Mouse (Mus musculus) heart, postnatal 4 days (tissue): ENCODE data around the gene Ttc21a. TPM values are rescaled to one million over a fixed set of nuclear protein-coding genes. Genes with fewer than 3 reads are reported as not detected.

Source experiments
- DNase-seq: peaks from one replicate; pipeline ENCODE4 v3.0.0; 2021
- total RNA-seq, 2 experiments: library from RNA; stranded (reverse); gene quantifications; 2 replicates each; pipeline ENCODE4 v1.2.3; 2021

Ttc21a gene
- total RNA-seq, 2 experiments from 2014 or later, result 0.07 TPM; not detected in 1

GRCm38 (mm10) chr9:119941407-119941806 is 4.0 kb downstream of the Ttc21a start:
- no peak for DNase-seq

- no peak for DNase-seq
Measured at GRCm38 (mm10) chr9:119941861-119942260, 4.5 kb downstream of the Ttc21a start.

GRCm38 (mm10) chr9:119943326-119943725 is 5.9 kb downstream of the Ttc21a start:
- DNase-seq, result no peak

GRCm38 (mm10) chr9:119945173-119945900 is 7.9 kb downstream of the Ttc21a start:
- peak; percentile 64 for DNase-seq

GRCm38 (mm10) chr9:119948804-119949203 is 11.4 kb downstream of the Ttc21a start:
- no peak for DNase-seq

- DNase-seq, result peak; percentile 46
Measured at GRCm38 (mm10) chr9:119950434-119950833, 13.0 kb downstream of the Ttc21a start.

GRCm38 (mm10) chr9:119951388-119951787 is 14.0 kb downstream of the Ttc21a start:
- no peak for DNase-seq

GRCm38 (mm10) chr9:119958835-119959234 is 21.4 kb downstream of the Ttc21a start:
- DNase-seq, result no peak

- no peak for DNase-seq
Measured at GRCm38 (mm10) chr9:119962216-119962615, 24.8 kb downstream of the Ttc21a start.

GRCm38 (mm10) chr9:119962987-119963667 is 25.7 kb downstream of the Ttc21a start:
- peak; percentile 86 for DNase-seq

- peak; percentile 40 for DNase-seq
Measured at GRCm38 (mm10) chr9:119964206-119964605, 26.8 kb downstream of the Ttc21a start.

- DNase-seq, result no peak
Measured at GRCm38 (mm10) chr9:119965186-119965585, 27.8 kb downstream of the Ttc21a start.

GRCm38 (mm10) chr9:119966221-119966910 is 29.0 kb downstream of the Ttc21a start:
- no peak for DNase-seq

- DNase-seq, result no peak
Measured at GRCm38 (mm10) chr9:119969811-119970210, 32.4 kb downstream of the Ttc21a start.

GRCm38 (mm10) chr9:119970221-119970620 is 32.8 kb downstream of the Ttc21a start:
- DNase-seq, result peak; percentile 91

- peak; percentile 76 for DNase-seq
Measured at GRCm38 (mm10) chr9:119970763-119971656, 33.6 kb downstream of the Ttc21a start.

- DNase-seq, result no peak
Measured at GRCm38 (mm10) chr9:119972166-119972565, 34.8 kb downstream of the Ttc21a start.

- DNase-seq, result no peak
Measured at GRCm38 (mm10) chr9:119972582-119972981, 35.2 kb downstream of the Ttc21a start.

- no peak for DNase-seq
Measured at GRCm38 (mm10) chr9:119973281-119973680, 35.9 kb downstream of the Ttc21a start.

- DNase-seq, result no peak
Measured at GRCm38 (mm10) chr9:119973869-119974520, 36.6 kb downstream of the Ttc21a start.

- DNase-seq, result no peak
Measured at GRCm38 (mm10) chr9:119974609-119975008, 37.2 kb downstream of the Ttc21a start.

- no peak for DNase-seq
Measured at GRCm38 (mm10) chr9:119975286-119975685, 37.9 kb downstream of the Ttc21a start.
